Mouse (Mus musculus): ENCODE data around the gene Vmn1r40. TPM values are rescaled to one million over a fixed set of nuclear protein-coding genes. Genes with fewer than 3 reads are reported as not detected.

Vmn1r40 gene
- polyA plus RNA-seq (2015; fragmentation: Nextera tagmentation; extraction: Ambion mirVana): not detected in 2 replicates

- Histone ChIP-seq H3K9me3 (ENCODE audit: control insufficient read depth, low read length) (no peaks in the 10 kb centered on the region), H3K27ac (ENCODE audit: low read length) (no peak within 1 kb of the TSS), H3K4me1 (replicated peaks; ENCODE audit: control insufficient read depth, insufficient read depth, low read length) (no peaks in the 10 kb centered on the region), H3K9ac (replicated peaks; ENCODE audit: low read depth, low read length) (no peak within 1 kb of the TSS), H3K27me3 (replicated peaks; ENCODE audit: control insufficient read depth, insufficient read depth, low read length) (no peaks in the 10 kb centered on the region), H3K36me3 (ENCODE audit: control insufficient read depth, insufficient read depth) (no peaks in the 10 kb centered on the region), H3K4me2 (ENCODE audit: low read length) (no peak within 1 kb of the TSS), H3K4me3 (replicated peaks; ENCODE audit: low read length) (no peak within 1 kb of the TSS)
- ATAC-seq: no peak
- WGBS: 91% methylated on average over 4 of the region's 4 CpGs
These were observed at the start of gene Vmn1r40 for GRCm38 (mm10) chr6:89707240-89707639. TSS of gene Vmn1r40 (plus strand) at chr6:89707540.

GRCm38 (mm10) chr6:89658342-89658741 is 49.0 kb upstream of the Vmn1r40 start:
- H3K4me3 ChIP-seq (replicated peaks; ENCODE audit: low read length): no peak overlapping the region
- ATAC-seq: no peak
- H3K36me3 ChIP-seq (ENCODE audit: control insufficient read depth, insufficient read depth): no peaks in the 10 kb centered on the region
- H3K9ac ChIP-seq (replicated peaks; ENCODE audit: low read depth, low read length): no peak overlapping the region
- no peaks in the 10 kb centered on the region for H3K27me3 ChIP-seq (replicated peaks; ENCODE audit: control insufficient read depth, insufficient read depth, low read length)
- H3K4me2 ChIP-seq (ENCODE audit: low read length): no peak overlapping the region
- WGBS: 82% methylated on average over 3 of the region's 3 CpGs
- no peaks in the 10 kb centered on the region for H3K9me3 ChIP-seq (ENCODE audit: control insufficient read depth, low read length)
- no peak overlapping the region for H3K27ac ChIP-seq (ENCODE audit: low read length)
- H3K4me1 ChIP-seq (replicated peaks; ENCODE audit: control insufficient read depth, insufficient read depth, low read length): no peaks in the 10 kb centered on the region

GRCm38 (mm10) chr6:89658931-89659330 is 48.4 kb upstream of the Vmn1r40 start:
- Histone ChIP-seq H3K4me3 (replicated peaks; ENCODE audit: low read length) (no peak overlapping the region), H3K36me3 (ENCODE audit: control insufficient read depth, insufficient read depth) (peaks cover 5% of the 10 kb centered on the region; the same call in 1 of the 2 replicates), H3K4me2 (ENCODE audit: low read length) (no peak overlapping the region), H3K9me3 (ENCODE audit: control insufficient read depth, low read length) (no peaks in the 10 kb centered on the region), H3K27me3 (replicated peaks; ENCODE audit: control insufficient read depth, insufficient read depth, low read length) (no peaks in the 10 kb centered on the region), H3K4me1 (replicated peaks; ENCODE audit: control insufficient read depth, insufficient read depth, low read length) (no peaks in the 10 kb centered on the region), H3K27ac (ENCODE audit: low read length) (no peak overlapping the region), H3K9ac (replicated peaks; ENCODE audit: low read depth, low read length) (no peak overlapping the region)
- 82% methylated on average over 6 of the region's 6 CpGs for WGBS
- no peak for ATAC-seq

- 30% methylated on average over 7 of the region's 7 CpGs for WGBS
- ATAC-seq: no peak
- H3K27me3 ChIP-seq (replicated peaks; ENCODE audit: control insufficient read depth, insufficient read depth, low read length): no peaks in the 10 kb centered on the region
These were observed 47.5 kb upstream of the Vmn1r40 start for GRCm38 (mm10) chr6:89659692-89660423.

GRCm38 (mm10) chr6:89660490-89660889 is 46.9 kb upstream of the Vmn1r40 start:
- Histone ChIP-seq H3K36me3 (ENCODE audit: control insufficient read depth, insufficient read depth) (peaks cover 7% of the 10 kb centered on the region), H3K27ac (ENCODE audit: low read length) (no peak overlapping the region), H3K27me3 (replicated peaks; ENCODE audit: control insufficient read depth, insufficient read depth, low read length) (no peaks in the 10 kb centered on the region), H3K4me3 (replicated peaks; ENCODE audit: low read length) (no peak overlapping the region), H3K9me3 (ENCODE audit: control insufficient read depth, low read length) (no peaks in the 10 kb centered on the region), H3K9ac (replicated peaks; ENCODE audit: low read depth, low read length) (no peak overlapping the region), H3K4me1 (replicated peaks; ENCODE audit: control insufficient read depth, insufficient read depth, low read length) (no peaks in the 10 kb centered on the region), H3K4me2 (ENCODE audit: low read length) (no peak overlapping the region)
- no peak for ATAC-seq
- 68% methylated on average over 1 of the region's 1 CpGs for WGBS

More at GRCm38 (mm10) chr6:89659692-89660423, 47.5 kb upstream of the Vmn1r40 start:
- peaks cover 5% of the 10 kb centered on the region; the same call in 1 of the 2 replicates for H3K36me3 ChIP-seq (ENCODE audit: control insufficient read depth, insufficient read depth)
- no peak overlapping the region for H3K4me3 ChIP-seq (replicated peaks; ENCODE audit: low read length)
- no peaks in the 10 kb centered on the region for H3K4me1 ChIP-seq (replicated peaks; ENCODE audit: control insufficient read depth, insufficient read depth, low read length)
- H3K9me3 ChIP-seq (ENCODE audit: control insufficient read depth, low read length): no peaks in the 10 kb centered on the region
- no peak overlapping the region for H3K27ac ChIP-seq (ENCODE audit: low read length)
- no peak overlapping the region for H3K4me2 ChIP-seq (ENCODE audit: low read length)
- H3K9ac ChIP-seq (replicated peaks; ENCODE audit: low read depth, low read length): no peak overlapping the region

- ATAC-seq: no peak
- Histone ChIP-seq H3K27ac (ENCODE audit: low read length) (no peak overlapping the region), H3K4me3 (replicated peaks; ENCODE audit: low read length) (no peak overlapping the region), H3K36me3 (ENCODE audit: control insufficient read depth, insufficient read depth) (peaks cover 7% of the 10 kb centered on the region), H3K4me1 (replicated peaks; ENCODE audit: control insufficient read depth, insufficient read depth, low read length) (no peaks in the 10 kb centered on the region), H3K27me3 (replicated peaks; ENCODE audit: control insufficient read depth, insufficient read depth, low read length) (no peaks in the 10 kb centered on the region), H3K9ac (replicated peaks; ENCODE audit: low read depth, low read length) (no peak overlapping the region), H3K9me3 (ENCODE audit: control insufficient read depth, low read length) (no peaks in the 10 kb centered on the region), H3K4me2 (ENCODE audit: low read length) (no peak overlapping the region)
- 91% methylated on average over 3 of the region's 3 CpGs for WGBS
These were observed 44.8 kb upstream of the Vmn1r40 start for GRCm38 (mm10) chr6:89662521-89662920.

GRCm38 (mm10) chr6:89665155-89665554 is 42.2 kb upstream of the Vmn1r40 start:
- H3K9ac ChIP-seq (replicated peaks; ENCODE audit: low read depth, low read length): no peak overlapping the region
- WGBS: 32% methylated on average over 8 of the region's 8 CpGs
- H3K27ac ChIP-seq (ENCODE audit: low read length): no peak overlapping the region
- H3K4me1 ChIP-seq (replicated peaks; ENCODE audit: control insufficient read depth, insufficient read depth, low read length): no peaks in the 10 kb centered on the region
- H3K9me3 ChIP-seq (ENCODE audit: control insufficient read depth, low read length): no peaks in the 10 kb centered on the region
- H3K4me2 ChIP-seq (ENCODE audit: low read length): no peak overlapping the region
- ATAC-seq: no peak
- no peaks in the 10 kb centered on the region for H3K27me3 ChIP-seq (replicated peaks; ENCODE audit: control insufficient read depth, insufficient read depth, low read length)
- no peak overlapping the region for H3K4me3 ChIP-seq (replicated peaks; ENCODE audit: low read length)
- H3K36me3 ChIP-seq (ENCODE audit: control insufficient read depth, insufficient read depth): peaks cover 7% of the 10 kb centered on the region

GRCm38 (mm10) chr6:89665667-89666066 is 41.7 kb upstream of the Vmn1r40 start:
- H3K36me3 ChIP-seq (ENCODE audit: control insufficient read depth, insufficient read depth): peaks cover 7% of the 10 kb centered on the region
- ATAC-seq: no peak
- no peak overlapping the region for H3K4me3 ChIP-seq (replicated peaks; ENCODE audit: low read length)
- no peak overlapping the region for H3K27ac ChIP-seq (ENCODE audit: low read length)
- no peaks in the 10 kb centered on the region for H3K27me3 ChIP-seq (replicated peaks; ENCODE audit: control insufficient read depth, insufficient read depth, low read length)
- H3K9me3 ChIP-seq (ENCODE audit: control insufficient read depth, low read length): no peaks in the 10 kb centered on the region
- no peak overlapping the region for H3K9ac ChIP-seq (replicated peaks; ENCODE audit: low read depth, low read length)
- H3K4me1 ChIP-seq (replicated peaks; ENCODE audit: control insufficient read depth, insufficient read depth, low read length): no peaks in the 10 kb centered on the region
- no peak overlapping the region for H3K4me2 ChIP-seq (ENCODE audit: low read length)
- 83% methylated on average over 7 of the region's 7 CpGs for WGBS

- H3K9me3 ChIP-seq (ENCODE audit: control insufficient read depth, low read length): no peaks in the 10 kb centered on the region
- H3K27me3 ChIP-seq (replicated peaks; ENCODE audit: control insufficient read depth, insufficient read depth, low read length): no peaks in the 10 kb centered on the region
- 79% methylated on average over 3 of the region's 3 CpGs for WGBS
- no peak for ATAC-seq
- no peak overlapping the region for H3K4me3 ChIP-seq (replicated peaks; ENCODE audit: low read length)
- no peak overlapping the region for H3K4me2 ChIP-seq (ENCODE audit: low read length)
- no peaks in the 10 kb centered on the region for H3K4me1 ChIP-seq (replicated peaks; ENCODE audit: control insufficient read depth, insufficient read depth, low read length)
- H3K27ac ChIP-seq (ENCODE audit: low read length): no peak overlapping the region
- H3K36me3 ChIP-seq (ENCODE audit: control insufficient read depth, insufficient read depth): peaks cover 7% of the 10 kb centered on the region
- no peak overlapping the region for H3K9ac ChIP-seq (replicated peaks; ENCODE audit: low read depth, low read length)
These were observed 40.4 kb upstream of the Vmn1r40 start for GRCm38 (mm10) chr6:89666976-89667375.
